Mouse (Mus musculus) embryo, embryonic 11 days (tissue): Measurements from ENCODE around the gene Fam98b.

Experiments used
- DNase-seq: peaks from one replicate; pipeline ENCODE4 v3.0.0-alpha.2; 2015

Fam98b gene

DNA sequence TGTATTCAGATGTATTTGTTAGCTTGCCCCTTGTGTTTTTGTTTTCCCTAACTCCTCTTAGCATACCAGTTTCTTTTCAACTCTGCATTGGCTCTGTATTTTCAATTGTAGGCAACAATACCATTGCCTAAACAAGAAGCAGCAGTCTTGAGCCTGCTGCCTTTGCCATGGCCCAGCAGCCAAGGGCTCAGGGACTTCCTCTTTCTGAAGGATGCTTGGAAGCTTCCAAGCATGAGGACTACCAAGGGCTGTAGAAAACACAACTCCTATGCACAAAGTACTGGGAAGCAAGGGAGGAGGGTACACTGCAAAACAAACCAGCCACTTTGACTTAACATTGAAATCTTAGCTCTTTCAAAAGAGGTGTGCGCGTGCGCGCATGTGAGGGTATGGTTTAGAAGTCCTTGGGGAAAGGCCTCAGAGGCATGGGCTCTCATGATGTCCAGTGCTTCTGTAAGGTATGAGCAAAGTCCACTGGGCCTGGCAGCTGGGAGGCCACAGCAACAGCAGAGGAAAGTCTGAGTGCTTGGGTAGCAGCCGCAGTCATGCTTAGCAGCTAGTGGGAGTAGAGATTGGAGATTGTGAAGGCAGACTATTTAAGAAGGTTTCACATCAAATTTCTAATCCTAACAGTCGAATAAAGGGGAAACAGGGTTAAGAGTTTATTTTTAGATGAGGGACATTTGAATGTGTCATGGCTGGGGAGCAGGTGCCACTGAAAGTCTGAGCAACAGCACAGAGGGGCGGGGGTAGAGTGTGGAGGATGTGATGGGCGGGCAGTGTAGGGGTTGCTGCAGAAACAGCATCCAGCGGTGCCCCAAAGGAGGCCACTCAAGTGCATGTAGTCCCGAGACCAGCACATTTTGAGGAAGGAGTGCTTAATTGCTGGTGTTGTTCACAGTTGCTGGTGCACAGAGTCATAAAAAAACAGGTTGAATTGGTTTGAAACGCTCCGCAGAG, 54.1 kb downstream of the Fam98b start:
- DNase-seq: no peak

DNA sequence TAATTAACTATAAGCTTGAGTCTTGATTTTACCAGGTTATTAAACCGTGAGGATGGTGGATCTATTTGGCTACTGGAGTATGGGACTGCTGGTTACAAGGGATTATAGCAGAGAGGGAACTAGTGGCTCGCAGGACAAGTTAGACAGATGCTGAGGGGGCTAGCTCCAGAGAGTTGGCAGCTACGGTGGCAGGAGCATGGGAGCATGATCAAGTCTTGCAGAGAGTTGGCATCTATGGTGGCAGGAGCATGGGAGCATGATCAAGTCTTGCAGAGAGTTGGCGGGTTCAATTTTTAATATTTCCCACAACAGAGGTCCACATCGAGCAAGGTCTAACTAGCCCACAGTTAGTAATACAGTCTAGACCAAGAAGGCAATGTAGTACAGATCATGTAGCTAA, 55.4 kb downstream of the Fam98b start:
- no peak for DNase-seq

DNA sequence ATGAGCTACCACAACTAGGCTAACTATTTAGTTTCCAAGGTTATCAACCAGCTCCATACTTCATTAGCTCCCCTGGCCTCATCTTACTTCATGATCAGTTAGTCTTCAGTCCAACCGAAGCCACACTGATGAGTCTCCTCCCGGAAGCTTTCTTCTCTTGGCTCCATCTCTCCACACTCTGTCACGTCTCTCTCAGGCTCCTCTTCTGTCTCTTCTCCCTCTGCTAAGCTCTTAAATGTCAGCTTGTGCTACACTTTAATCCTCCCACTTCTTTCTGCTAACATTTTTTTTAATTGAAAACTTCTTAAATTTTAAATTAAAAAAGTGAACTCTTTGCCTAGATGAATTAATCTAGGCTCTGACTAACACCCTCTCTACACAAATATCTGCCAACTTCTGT, 58.4 kb downstream of the Fam98b start:
- no peak for DNase-seq

DNA sequence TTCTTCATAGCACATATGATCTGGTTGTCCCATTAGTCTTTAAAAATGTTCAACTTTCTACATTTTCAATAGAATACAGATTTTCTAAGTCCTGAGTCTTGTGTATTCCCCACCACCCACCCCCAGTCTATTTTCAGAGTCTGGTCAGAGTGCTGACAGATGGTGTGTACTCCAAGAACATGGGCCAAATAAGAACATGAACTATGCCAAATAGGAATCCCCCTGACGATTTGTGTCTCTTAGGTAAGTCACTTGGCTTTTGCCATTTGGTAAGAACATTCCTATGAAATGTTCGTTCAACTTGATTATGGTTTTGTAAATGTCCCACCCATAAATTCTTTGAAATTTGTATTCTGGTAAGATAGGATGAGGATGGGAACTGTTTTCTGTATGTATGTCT, 59.5 kb downstream of the Fam98b start:
- no peak for DNase-seq

DNA sequence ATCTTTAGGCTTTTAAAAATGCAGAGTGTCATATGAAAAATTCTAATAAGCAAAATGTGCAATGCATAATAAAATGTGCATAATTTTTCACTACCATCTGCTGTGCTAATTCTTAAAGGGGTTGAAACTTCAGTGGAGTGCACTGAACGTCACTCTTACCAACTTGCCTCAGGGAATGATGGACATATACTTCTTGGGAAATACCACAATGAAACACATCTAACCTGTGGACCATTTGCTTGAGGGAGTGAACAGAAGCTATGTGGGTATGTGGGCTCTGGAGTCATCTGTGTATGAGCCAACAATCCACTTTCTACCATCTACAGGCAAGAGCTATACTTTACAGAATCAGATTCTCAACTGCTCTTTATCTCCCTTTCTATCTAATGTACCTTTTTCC, 61.8 kb downstream of the Fam98b start:
- no peak for DNase-seq

DNA sequence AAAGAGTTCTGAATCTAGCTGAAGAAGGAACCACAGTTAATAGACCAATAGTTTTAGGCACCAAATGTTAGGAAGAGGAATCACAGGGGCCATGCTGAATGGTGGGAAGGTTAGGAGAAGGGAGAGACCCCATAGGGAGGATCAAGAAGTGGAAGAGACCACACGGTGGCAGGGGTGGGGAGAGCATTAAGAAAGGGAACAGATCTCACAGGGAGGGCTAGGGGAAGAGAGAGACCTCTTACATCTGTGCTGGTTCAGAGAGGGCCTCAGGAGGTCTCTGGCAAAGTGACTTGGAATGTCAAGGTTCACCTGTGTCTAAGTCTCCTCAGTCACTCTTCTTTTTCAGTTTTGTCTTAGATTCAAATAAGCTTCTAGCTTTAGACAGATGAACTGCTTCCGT, 62.5 kb downstream of the Fam98b start:
- no peak for DNase-seq

DNA sequence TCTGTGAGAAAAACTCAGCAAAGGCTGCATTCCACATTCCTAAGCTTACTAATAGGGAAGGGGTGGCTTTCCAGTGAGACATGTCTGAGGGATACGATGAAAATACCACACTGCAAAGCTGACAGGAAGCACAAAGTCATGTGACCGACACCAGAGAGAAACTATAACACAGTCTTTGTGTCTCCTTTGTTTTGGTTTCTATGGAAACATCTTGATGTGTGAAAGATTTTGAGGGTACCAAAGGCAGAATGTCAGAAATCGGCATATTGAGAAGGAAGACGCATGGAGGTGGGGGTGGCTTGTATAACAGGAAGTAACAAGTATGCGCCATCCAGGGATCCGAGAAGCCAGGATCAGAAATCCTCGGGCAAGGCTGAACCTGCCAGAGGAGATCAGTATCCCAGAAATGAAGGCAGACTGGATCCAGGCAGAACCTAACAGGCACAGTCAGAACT, 62.9 kb downstream of the Fam98b start:
- no peak for DNase-seq

DNA sequence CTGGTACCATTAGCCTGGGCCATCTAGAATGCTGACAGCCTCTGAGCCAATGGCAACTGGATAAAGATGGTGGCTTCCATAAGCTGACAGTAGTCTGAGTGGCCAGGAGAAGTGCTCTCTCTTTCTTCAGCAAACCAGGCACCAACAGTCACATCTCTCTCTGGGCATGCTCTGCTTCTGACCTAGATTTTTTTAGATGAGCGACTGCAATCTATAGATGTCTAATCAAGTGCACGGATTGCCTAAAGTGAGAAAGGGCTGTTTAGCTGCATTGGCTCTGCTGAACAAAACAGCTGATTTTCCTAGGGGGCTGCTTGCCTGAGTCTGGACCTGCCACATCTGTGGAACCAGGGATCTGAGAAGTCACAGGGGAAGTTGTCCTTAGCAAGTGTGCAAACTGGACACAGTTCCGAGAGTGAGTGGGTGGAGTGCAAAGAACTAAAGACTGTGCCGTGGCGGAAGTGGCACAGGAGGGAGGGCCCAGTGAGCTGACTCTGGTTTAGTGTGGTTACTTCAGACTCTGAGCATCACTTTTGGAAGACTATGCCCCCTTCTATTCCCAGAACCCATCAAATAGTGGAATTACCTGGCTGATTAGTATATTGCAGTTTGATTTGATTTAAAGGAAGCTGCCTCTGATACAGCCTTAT, 64.2 kb downstream of the Fam98b start:
- no peak for DNase-seq

DNA sequence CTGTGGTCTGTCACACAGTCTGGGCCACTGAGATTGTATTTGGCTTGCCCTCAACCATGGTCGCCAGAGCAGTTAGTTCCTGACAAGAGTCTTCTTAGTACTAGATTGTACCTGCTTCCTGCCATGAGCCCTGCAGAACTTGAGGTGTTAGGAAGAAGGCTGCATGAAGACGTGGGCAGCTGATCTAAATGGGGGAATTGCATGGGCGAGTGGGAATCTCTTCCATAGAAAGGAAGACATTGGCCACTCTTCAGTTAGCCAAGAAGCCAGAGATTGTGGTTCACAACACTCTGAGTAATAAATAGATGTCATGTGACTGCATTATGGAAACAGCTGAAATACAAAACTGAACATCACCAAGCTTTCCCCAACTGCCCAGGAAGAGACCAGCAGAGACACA, 69.5 kb downstream of the Fam98b start:
- DNase-seq: no peak
